Mouse (Mus musculus) B cell, adult 62 days (primary cell): ENCODE results near the gene Syce3. TPM values are rescaled to one million over a fixed set of nuclear protein-coding genes. Genes with fewer than 3 reads are reported as not detected.

ENCODE experiments used
- total RNA-seq: library from RNA; stranded (reverse); gene quantifications from 4 replicates; pipeline ENCODE4 v1.2.4, GENCODE M21; 2023

Gene Syce3
- total RNA-seq, result not detected in 4 replicates

GRCm38 (mm10) chr15:89410118-89410517 is at the start of gene Syce3:
Gene Syce3 (minus strand): TSS chr15:89410503.

GRCm38 (mm10) chr15:89453865-89454478 is 43.7 kb upstream of the Syce3 start, which contains the start of gene Mapk8ip2:
Gene Mapk8ip2 (plus strand): TSS chr15:89453913.

GRCm38 (mm10) chr15:89429352-89430221 is 19.3 kb upstream of the Syce3 start, which contains the start of the genes C730034F03Rik, Gm44502 and Chkb:
Gene C730034F03Rik (plus strand): TSS chr15:89429589.
Gene Gm44502 (minus strand): TSS chr15:89429696.
Gene Chkb (minus strand): TSS chr15:89429908.

GRCm38 (mm10) chr15:89425711-89426121 is 15.4 kb upstream of the Syce3 start, which contains the start of gene Cpt1b:
Gene Cpt1b (minus strand): TSS chr15:89425863.

GRCm38 (mm10) chr15:89384617-89385016 is 25.7 kb downstream of the Syce3 start, which contains the start of gene Klhdc7b:
Gene Klhdc7b (plus strand): TSS chr15:89384917.

GRCm38 (mm10) chr15:89378831-89379401 is 31.4 kb downstream of the Syce3 start, which contains the start of gene Odf3b:
Gene Odf3b (minus strand): TSS chr15:89379282.

GRCm38 (mm10) chr15:89376957-89377356 is 33.3 kb downstream of the Syce3 start, which contains the start of gene Tymp:
Gene Tymp (minus strand): TSS chr15:89377039.

GRCm38 (mm10) chr15:89373762-89374248 is 36.5 kb downstream of the Syce3 start, which contains the start of gene Sco2:
Gene Sco2 (minus strand): TSS chr15:89373846.

GRCm38 (mm10) chr15:89355241-89356187 is 54.8 kb downstream of the Syce3 start, which contains the start of the genes Lmf2 and Ncaph2:
Gene Lmf2 (minus strand): TSS chr15:89355659.
Gene Ncaph2 (plus strand): TSS chr15:89355719.

Other genes starting within 250 kb of the Syce3 start
- 9.1 to 12.3 TPM (median 11.3 TPM) in 4 replicates for gene Plxnb2, start 229.7 kb downstream of the Syce3 start, total RNA-seq
- gene Dennd6b, start 214.0 kb downstream of the Syce3 start, total RNA-seq, result 29.9 to 37.7 TPM (median 32.6 TPM) in 4 replicates
- 53.3 to 62.4 TPM (median 58.4 TPM) in 4 replicates for gene Ppp6r2, start 198.9 kb downstream of the Syce3 start, total RNA-seq
- 238 to 267 TPM (median 247 TPM) in 4 replicates for gene Sbf1, start 95.2 kb downstream of the Syce3 start, total RNA-seq
- not detected in 4 replicates for gene Adm2, start 87.8 kb downstream of the Syce3 start, total RNA-seq
- gene Miox, start 76.1 kb downstream of the Syce3 start, total RNA-seq, result not detected in 4 replicates
- 38.4 to 46.3 TPM (median 41.9 TPM) in 4 replicates for gene Lmf2, start 54.8 kb downstream of the Syce3 start, total RNA-seq
- gene Ncaph2, start 54.8 kb downstream of the Syce3 start, total RNA-seq, result 121 to 132 TPM (median 123 TPM) in 4 replicates
- gene Sco2, start 36.7 kb downstream of the Syce3 start, total RNA-seq, result 14.3 to 17.6 TPM (median 15.7 TPM) in 4 replicates
- 0.50 to 1.0 TPM (median 0.87 TPM) in 4 replicates for gene Tymp, start 33.5 kb downstream of the Syce3 start, total RNA-seq
- gene Odf3b, start 31.2 kb downstream of the Syce3 start, total RNA-seq, result not detected in 4 replicates
- gene Klhdc7b, start 25.6 kb downstream of the Syce3 start, total RNA-seq, result not detected in 4 replicates
- 7.6 to 14.5 TPM (median 12.0 TPM) in 4 replicates for gene Cpt1b, start 15.4 kb upstream of the Syce3 start, total RNA-seq
- gene C730034F03Rik, start 19.1 kb upstream of the Syce3 start, total RNA-seq, result 10.8 to 14.3 TPM (median 13.9 TPM) in 4 replicates
- 0.72 TPM in 1 of 4 replicates, not detected in the others for gene Gm44502, start 19.2 kb upstream of the Syce3 start, total RNA-seq
- 289 to 340 TPM (median 320 TPM) in 4 replicates for gene Chkb, start 19.4 kb upstream of the Syce3 start, total RNA-seq
- gene Mapk8ip2, start 43.4 kb upstream of the Syce3 start, total RNA-seq, result 0.13 TPM in 1 of 4 replicates, not detected in the others
- 15.0 to 18.5 TPM (median 17.2 TPM) in 4 replicates for gene Arsa, start 66.9 kb upstream of the Syce3 start, total RNA-seq
- not detected in 4 replicates for gene Shank3, start 89.1 kb upstream of the Syce3 start, total RNA-seq
- gene Acr, start 157.8 kb upstream of the Syce3 start, total RNA-seq, result not detected in 4 replicates
- 3.4 to 4.7 TPM (median 4.1 TPM) in 4 replicates for gene Rabl2, start 181.4 kb upstream of the Syce3 start, total RNA-seq